Mouse (Mus musculus): ENCODE data around the gene Setx.

Setx gene

GRCm38 (mm10) chr2:29151941-29152340, 28.0 kb downstream of the Setx start:
- DNase-seq, result no peak

- DNase-seq, result no peak
These were observed 44.1 kb downstream of the Setx start for GRCm38 (mm10) chr2:29168067-29168466.

- no peak for DNase-seq
These were observed 50.9 kb downstream of the Setx start for GRCm38 (mm10) chr2:29174887-29175286.

GRCm38 (mm10) chr2:29179810-29180209, 55.8 kb downstream of the Setx start:
- DNase-seq, result no peak

- no peak for DNase-seq
These were observed 57.1 kb downstream of the Setx start for GRCm38 (mm10) chr2:29181111-29181510.

GRCm38 (mm10) chr2:29183266-29183924, 59.4 kb downstream of the Setx start:
- no peak for DNase-seq

GRCm38 (mm10) chr2:29186209-29186608, 62.2 kb downstream of the Setx start:
- no peak for DNase-seq

- DNase-seq, result no peak
These were observed 66.4 kb downstream of the Setx start for GRCm38 (mm10) chr2:29190392-29190791.

GRCm38 (mm10) chr2:29191216-29192215, 67.5 kb downstream of the Setx start:
- no peak for DNase-seq

GRCm38 (mm10) chr2:29192629-29193278, 68.8 kb downstream of the Setx start:
- DNase-seq, result no peak

GRCm38 (mm10) chr2:29193819-29194546, 70.0 kb downstream of the Setx start:
- DNase-seq, result no peak

GRCm38 (mm10) chr2:29194547-29195463, 70.8 kb downstream of the Setx start:
- peak; percentile 39 to 58 for DNase-seq

GRCm38 (mm10) chr2:29196844-29197243, 72.9 kb downstream of the Setx start:
- no peak for DNase-seq

GRCm38 (mm10) chr2:29198446-29198845, 74.5 kb downstream of the Setx start:
- no peak for DNase-seq

- no peak for DNase-seq
These were observed 75.9 kb downstream of the Setx start for GRCm38 (mm10) chr2:29199909-29200308.

GRCm38 (mm10) chr2:29201223-29201955, 77.4 kb downstream of the Setx start:
- DNase-seq, result no peak

- DNase-seq, result no peak
These were observed 82.2 kb downstream of the Setx start for GRCm38 (mm10) chr2:29206156-29206555.

GRCm38 (mm10) chr2:29216286-29217012, 92.5 kb downstream of the Setx start:
- no peak for DNase-seq

GRCm38 (mm10) chr2:29217042-29217441, 93.1 kb downstream of the Setx start:
- DNase-seq, result no peak

- no peak for DNase-seq
These were observed 93.9 kb downstream of the Setx start for GRCm38 (mm10) chr2:29217897-29218296.

Data from thymus, adult 18-20 months (tissue).